Mouse (Mus musculus): Measurements from ENCODE around the gene Tbc1d16.

Tbc1d16 gene

GRCm38 (mm10) chr11:119236354-119236753 lies 8.1 kb upstream of the Tbc1d16 start:
- no peak for DNase-seq (ENCODE audit: low spot score)

DNA sequence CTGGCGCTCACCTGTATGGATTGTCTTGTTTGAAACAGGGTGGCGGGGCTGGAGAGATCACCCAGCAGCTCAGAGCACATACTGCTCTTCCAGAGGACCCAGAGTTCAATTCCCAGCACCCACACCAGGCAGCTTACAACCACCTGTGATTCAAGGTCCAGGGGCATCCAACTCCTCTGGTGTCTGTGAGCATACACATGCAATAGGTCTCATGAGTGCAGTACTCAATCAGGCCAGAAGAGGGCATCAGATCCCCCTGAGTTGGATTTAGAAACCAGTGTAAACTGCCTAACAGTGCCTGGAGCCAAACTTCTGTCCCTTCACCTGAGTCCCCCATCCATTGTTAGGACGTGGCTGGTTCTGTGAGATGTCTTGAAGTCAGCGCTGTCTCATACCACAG lies 7.3 kb upstream of the Tbc1d16 start:
- peak; percentile 73 for DNase-seq (ENCODE audit: low spot score)

GRCm38 (mm10) chr11:119234770-119235169 lies 6.5 kb upstream of the Tbc1d16 start:
- no peak for DNase-seq (ENCODE audit: low spot score)

DNA sequence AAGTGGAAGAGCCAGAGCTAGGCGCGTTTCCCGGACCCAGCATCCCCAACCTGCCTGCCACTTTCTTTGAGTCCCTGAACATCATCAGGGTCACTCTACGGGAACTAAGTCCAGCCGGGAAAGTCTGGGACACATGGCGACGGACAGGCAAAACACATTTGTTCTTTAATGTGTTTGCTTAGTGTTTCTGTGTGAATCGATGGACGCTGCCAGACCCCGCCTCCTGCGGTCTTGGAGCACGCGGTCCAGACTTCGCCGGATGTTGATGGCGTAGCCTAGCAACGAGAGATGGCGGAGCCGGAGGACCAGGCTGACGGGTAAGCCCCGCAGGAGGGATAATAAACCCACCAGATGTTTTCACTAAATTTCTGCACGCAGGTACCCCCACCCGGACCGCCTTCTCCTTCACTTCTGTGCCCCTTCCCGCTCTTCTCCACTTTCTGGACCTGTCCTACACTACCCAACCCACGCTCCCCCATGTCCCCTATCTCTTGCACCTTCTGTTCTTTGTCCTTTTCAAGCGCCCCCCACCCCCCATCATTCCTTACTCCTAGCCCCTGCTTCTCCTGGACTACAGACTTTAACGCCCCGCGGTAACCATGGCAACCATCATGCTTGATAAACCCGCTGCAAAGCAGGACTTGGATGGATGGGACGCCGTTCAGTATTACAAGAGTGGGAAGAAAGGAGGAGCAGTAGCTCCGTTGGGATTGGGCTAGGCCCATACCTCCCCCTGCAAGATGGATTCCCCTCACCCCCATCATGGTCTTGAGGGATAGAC lies 737 bp upstream of the Tbc1d16 start:
- peak; percentile 79 for DNase-seq (ENCODE audit: low spot score)

DNA sequence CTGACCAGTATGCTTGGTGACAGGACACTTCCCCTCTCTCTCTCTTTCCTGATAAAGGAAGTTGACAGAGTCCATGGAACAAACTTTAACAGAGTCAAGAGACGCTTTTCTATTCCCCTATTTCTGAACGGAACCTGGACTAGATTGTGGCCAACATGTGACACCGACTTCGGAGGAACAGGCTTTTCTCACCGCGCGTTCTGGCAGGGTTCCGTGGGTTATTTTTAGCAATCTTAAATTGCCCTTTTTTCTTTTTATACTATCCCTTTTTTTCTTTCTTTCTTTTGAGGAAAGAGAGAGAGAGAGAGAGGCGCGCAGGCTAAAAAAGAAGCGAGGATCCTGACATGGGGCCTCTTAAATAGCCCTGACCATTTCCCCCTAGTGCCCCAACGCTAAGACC lies 708 bp downstream of the Tbc1d16 start:
- no peak for DNase-seq (ENCODE audit: low spot score)

DNA sequence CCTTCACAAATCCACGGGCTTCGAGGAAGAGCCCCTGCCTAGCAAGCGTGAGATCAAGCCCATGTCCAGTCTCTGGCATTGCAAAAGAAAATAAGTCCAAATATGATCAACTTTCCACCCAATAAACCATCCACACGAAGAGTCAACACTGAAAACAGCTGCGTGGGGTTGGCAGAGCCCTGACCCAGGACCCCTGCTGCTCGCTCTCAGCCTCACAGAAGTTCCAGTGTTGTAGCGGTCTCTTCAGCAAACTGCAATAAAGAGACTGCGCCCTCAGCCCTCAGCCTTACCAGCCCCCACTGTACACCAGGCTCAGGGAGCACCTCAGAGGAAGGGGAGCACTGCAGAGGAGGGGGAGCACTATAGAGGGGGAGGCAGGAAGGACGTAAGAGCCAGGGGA lies 2.7 kb downstream of the Tbc1d16 start:
- no peak for DNase-seq (ENCODE audit: low spot score)

DNA sequence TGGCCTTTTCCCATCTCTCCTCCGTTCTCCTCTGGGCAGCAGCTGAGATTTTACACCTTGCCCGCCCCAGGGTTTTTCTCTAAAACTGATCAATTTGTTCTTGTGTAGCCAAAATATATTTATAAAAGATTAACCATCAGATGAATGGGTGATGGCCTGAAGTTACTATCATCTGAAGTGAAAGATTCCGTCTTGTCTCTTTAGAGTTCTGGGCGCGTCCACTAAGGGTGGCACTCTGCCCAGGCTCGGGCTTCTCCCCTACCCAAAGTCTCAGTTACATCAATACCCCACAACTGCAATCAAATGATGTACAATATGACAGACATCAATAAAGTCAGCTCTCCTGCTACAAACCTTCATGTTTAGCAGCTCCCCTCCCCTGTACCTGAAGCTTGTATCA lies 3.4 kb downstream of the Tbc1d16 start:
- DNase-seq (ENCODE audit: low spot score) = no peak

- DNase-seq (ENCODE audit: low spot score) = no peak
Measured at GRCm38 (mm10) chr11:119223124-119223890, 5.0 kb downstream of the Tbc1d16 start.

- no peak for DNase-seq (ENCODE audit: low spot score)
Measured at GRCm38 (mm10) chr11:119221812-119222510, 6.3 kb downstream of the Tbc1d16 start.

GRCm38 (mm10) chr11:119219816-119220465 lies 8.4 kb downstream of the Tbc1d16 start:
- DNase-seq (ENCODE audit: low spot score) = no peak

GRCm38 (mm10) chr11:119217861-119218260 lies 10.4 kb downstream of the Tbc1d16 start:
- DNase-seq (ENCODE audit: low spot score) = no peak

- no peak for DNase-seq (ENCODE audit: low spot score)
Measured at GRCm38 (mm10) chr11:119215905-119216507, 12.3 kb downstream of the Tbc1d16 start.

DNA sequence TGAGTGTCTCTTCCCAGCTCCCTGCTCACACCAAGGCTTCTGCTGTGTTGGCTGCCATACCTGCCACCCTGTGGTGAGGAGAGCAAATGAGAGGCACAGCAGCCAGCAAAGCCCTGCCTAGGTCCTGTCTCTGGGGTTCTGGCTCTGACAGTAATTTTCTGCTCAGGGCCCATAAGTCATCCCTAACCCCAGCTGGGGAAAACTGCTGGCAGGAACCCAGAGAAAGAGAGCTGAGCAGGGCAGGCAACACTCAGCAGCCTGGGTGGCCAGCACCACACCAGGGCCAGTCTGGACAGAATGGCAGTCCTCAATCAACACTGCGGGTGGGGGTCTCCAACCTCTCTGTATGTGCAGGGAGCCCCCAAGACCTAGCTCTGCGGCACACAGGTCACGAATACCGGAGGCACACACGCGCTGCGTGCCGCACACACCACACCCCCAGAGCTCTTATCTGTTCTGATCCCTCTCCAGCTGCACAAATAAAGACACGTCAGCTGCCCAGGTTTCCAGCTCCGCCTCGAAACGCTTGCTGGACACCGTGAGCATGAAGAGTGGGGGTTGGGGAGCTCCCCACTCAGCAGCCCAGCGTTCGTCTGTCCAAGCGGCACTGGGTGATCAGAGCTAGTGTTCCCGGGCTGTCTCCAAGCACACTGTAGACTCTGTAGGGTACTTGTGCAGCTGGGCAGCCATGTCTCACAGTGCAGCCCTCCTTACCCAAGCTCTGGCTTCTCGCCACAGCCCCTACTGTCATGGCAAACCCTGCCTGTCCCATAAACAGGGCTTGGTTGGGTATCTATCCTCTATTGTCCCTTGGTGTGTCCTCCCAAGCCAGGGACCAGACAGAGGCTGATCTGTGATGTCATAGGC lies 13.0 kb downstream of the Tbc1d16 start:
- DNase-seq (ENCODE audit: low spot score) = no peak

DNA sequence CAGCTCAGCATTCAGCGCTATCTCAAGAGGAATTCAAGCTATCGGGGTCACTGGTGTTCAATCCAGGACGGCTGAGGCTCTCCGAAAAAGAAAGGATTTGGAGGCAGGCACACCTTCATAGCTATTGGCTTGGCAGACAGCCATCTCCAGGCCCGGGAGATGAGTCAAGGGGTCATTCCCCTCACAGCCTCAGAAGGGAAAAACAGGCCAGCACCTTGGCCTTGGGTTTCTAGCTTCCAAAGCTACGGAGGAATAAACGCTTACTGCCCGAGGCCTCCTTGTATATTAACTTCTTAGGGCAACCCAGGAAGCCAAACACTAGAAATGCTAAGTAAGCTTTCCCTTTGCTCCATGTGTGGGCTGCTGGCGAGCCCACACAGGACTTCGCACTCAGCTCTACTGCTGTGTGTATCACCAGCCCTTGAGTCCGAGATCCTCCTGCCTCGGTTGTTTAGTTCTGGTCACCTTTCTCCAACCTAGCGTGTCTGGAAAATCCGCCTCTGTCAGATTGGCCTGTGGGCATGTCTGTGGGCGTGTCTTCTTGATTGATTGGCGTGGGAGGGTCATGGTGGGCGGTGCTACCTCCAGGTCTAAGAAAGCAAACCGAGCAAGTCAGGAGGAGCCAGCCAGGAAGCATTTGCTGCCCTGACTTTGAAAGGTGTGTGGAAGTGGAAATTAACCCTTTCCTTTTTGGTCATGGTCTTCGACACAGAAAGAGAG lies 15.0 kb downstream of the Tbc1d16 start:
- DNase-seq (ENCODE audit: low spot score) = no peak

DNA sequence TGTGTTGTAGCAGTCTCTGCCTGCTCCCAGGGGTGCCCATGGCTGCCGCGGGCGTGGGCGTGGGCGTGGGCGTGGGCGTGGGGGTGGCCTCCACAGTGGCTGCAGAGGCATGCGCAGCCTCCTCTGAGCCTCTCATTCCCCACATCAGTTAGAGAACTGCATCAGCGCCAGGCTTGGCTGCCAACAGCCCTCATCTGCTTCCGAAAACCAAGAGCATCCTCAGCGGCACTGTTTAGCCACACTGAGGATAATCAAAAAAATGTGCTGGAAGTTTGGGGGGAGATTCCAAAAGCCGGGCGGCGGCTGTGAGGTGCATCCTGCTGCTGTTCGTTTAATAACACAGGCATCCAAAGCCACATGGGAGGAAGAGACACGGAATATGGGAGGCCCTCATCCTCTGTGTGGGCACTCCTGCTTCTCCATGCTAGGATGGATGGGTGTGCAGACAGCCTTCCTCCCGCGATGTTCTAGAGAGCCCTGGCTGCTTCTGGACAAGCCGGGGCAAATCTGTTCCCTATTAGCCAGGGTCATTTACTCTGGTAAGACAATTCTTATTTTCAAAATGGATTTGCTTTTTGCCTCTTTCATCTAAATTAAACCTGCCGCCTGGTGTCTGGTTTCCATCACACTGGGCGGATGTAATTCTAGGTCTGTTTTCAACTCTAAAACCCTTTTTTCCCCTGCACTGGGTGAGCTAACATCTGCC lies 16.5 kb downstream of the Tbc1d16 start:
- DNase-seq (ENCODE audit: low spot score) = no peak

DNA sequence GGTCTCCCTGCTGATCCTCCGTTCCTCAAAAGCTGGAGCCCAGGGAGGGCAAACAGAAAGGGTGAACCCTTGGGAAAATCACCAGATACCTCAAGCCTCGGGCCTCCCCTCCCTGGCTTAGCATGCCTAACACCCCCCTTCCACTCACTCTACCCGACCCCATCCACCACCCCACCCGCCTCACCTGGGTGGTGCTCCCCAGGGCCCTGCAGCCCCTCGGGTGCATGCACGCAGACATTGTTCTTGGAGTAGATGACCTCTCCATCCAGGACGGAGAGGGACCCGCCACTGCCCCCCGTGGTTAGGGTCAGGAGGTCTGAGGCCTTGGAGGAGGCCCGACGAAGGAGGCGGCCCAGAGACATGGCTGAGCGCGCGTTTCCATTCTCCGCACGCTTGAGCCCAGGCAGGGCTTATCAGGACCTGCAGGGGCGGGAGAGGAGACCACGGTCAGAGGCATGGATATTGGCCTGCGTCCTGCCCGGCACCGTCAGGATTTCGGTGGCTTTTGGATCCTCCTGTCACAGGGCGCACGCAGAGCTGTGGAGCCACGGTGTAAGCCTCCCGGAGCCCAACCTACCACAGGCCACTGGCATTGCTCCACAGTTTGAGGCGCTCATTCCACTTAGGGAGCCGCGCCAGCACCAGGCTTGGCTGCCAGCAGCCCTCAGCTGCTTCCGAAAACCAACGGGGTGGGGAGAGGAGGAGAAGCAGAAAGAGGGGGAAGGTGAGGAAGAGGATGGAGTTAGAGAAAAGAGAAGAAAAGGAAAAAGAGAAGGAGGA lies 17.8 kb downstream of the Tbc1d16 start:
- DNase-seq (ENCODE audit: low spot score) = no peak

GRCm38 (mm10) chr11:119209371-119210025 lies 18.8 kb downstream of the Tbc1d16 start:
- no peak for DNase-seq (ENCODE audit: low spot score)

GRCm38 (mm10) chr11:119208870-119209370 lies 19.4 kb downstream of the Tbc1d16 start:
- no peak for DNase-seq (ENCODE audit: low spot score)
